Mouse (Mus musculus) limb, embryonic 14.5 days (tissue): ENCODE results near the gene Eme2. TPM values are rescaled to one million over a fixed set of nuclear protein-coding genes. Genes with fewer than 3 reads are reported as not detected.

Source experiments
- ATAC-seq: fragments of 200-750 bp; cut with Nextera tagmentation; 2 replicates; pipeline ENCODE4 v1.8.0; 2017; ENCODE audit warnings: low read depth, moderate number of reproducible peaks, moderate TSS enrichment; ENCODE audit not compliant: low FRiP score
- DNase-seq: peaks from one replicate; pipeline ENCODE4 v3.0.0-alpha.2; 2015; ENCODE audit warnings: low spot score
- H3K27ac ChIP-seq: fragments of 300-500 bp; sonication (generic); replicated peaks from 2 replicates; pipeline ENCODE4 v1.5.1; 2014; ENCODE audit warnings: low read depth, mild to moderate bottlenecking, low read length, moderate library complexity, mixed read lengths
- H3K27me3 ChIP-seq: fragments of 300-500 bp; sonication (generic); 2 replicates; pipeline ENCODE4 v1.6.1; 2014; ENCODE audit warnings: low read length, mixed read lengths; ENCODE audit not compliant: control insufficient read depth, insufficient read depth
- H3K36me3 ChIP-seq: fragments of 300-500 bp; sonication (generic); 2 replicates; pipeline ENCODE4 v1.6.1; 2014; ENCODE audit warnings: mild to moderate bottlenecking, low read length, moderate library complexity, mixed read lengths; ENCODE audit not compliant: control insufficient read depth, insufficient read depth
- H3K4me1 ChIP-seq: fragments of 300-500 bp; sonication (generic); 2 replicates; pipeline ENCODE4 v1.6.1; 2014; ENCODE audit warnings: antibody characterized with exemption, low read length, mixed read lengths; ENCODE audit not compliant: control insufficient read depth, insufficient read depth
- H3K4me2 ChIP-seq: fragments of 300-500 bp; sonication (generic); replicated peaks from 2 replicates; pipeline ENCODE4 v1.6.1; 2014; ENCODE audit warnings: low read depth, mild to moderate bottlenecking, low read length, moderate library complexity; ENCODE audit not compliant: severe bottlenecking
- H3K4me3 ChIP-seq: fragments of 300-500 bp; sonication (generic); replicated peaks from 2 replicates; pipeline ENCODE4 v1.5.1; 2014; ENCODE audit warnings: low read length
- H3K9ac ChIP-seq: fragments of 300-500 bp; sonication (generic); 2 replicates; pipeline ENCODE4 v1.6.1; 2014; ENCODE audit warnings: mild to moderate bottlenecking, low read depth, low read length, moderate library complexity; ENCODE audit not compliant: severe bottlenecking
- H3K9me3 ChIP-seq: fragments of 300-500 bp; sonication (generic); 2 replicates; pipeline ENCODE4 v1.6.1; 2016; ENCODE audit warnings: low read length; ENCODE audit not compliant: control insufficient read depth
- POLR2A ChIP-seq: fragments of 200-500 bp; IDR thresholded peaks from 2 replicates; pipeline ENCODE4 v1.8.0; 2012; ENCODE audit warnings: inconsistent platforms, mild to moderate bottlenecking, moderate library complexity, borderline replicate concordance; ENCODE audit not compliant: insufficient read depth, insufficient read length; ENCODE audit errors: extremely low read depth
- WGBS: fragments of 180-500 bp; shearing (Covaris S2); extraction: QIAGEN DNeasy Blood & Tissue Kit; methylation state at CpG from one replicate; pipeline ENCODE4 v1.1.7; 2014; 5-methylcytosine and 5-hydroxymethylcytosine counted together
- polyA plus RNA-seq, 2 experiments: library from polyadenylated mRNA; depleted of rRNA in 1 of 2; stranded (reverse) in 1 of 2; unstranded in 1 of 2; fragments of >200 nt; fragmentation: Nextera tagmentation in 1 of 2; extraction: Ambion mirVana in 1 of 2; gene quantifications; 2 replicates each; pipeline versions ENCODE4 v1.2.1 to v1.2.3; 2012 to 2014

The Eme2 gene
- polyA plus RNA-seq, 2 experiments: 28.7 to 39.1 TPM

DNA sequence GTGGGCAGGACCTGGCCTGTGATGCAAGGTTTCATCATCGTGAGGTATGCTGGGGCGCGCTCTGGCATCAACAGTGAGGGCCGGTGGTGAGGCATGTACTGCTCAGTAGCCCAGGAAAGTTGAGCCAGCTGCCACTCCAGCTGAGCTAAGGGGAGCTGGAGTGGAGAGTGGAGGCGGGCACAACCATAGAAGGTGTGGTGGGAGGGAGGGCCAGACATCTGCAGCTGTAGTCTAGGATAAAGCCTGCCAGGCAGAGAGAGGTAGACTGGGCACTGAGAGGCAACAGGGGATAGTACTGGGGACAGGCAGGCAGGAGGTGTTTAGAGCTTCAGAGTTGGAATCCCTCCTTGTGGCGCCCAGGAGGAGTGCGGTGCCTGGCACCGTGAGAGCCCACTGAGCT, 34.8 kb downstream of the Eme2 start:
- Histone ChIP-seq H3K4me2 (no peak overlapping the region), H3K4me3 (no peak overlapping the region), H3K9ac (no peak overlapping the region), H3K9me3 (no peaks in the 10 kb centered on the region), H3K36me3 (peaks cover 29% of the 10 kb centered on the region), H3K27me3 (no peaks in the 10 kb centered on the region), H3K4me1 (no peaks in the 10 kb centered on the region), H3K27ac (no peak overlapping the region)
- ATAC-seq: no peak
- no peak for TF ChIP-seq POLR2A
- no peak for DNase-seq
- WGBS: 90% methylated on average over 8 of the region's 8 CpGs

DNA sequence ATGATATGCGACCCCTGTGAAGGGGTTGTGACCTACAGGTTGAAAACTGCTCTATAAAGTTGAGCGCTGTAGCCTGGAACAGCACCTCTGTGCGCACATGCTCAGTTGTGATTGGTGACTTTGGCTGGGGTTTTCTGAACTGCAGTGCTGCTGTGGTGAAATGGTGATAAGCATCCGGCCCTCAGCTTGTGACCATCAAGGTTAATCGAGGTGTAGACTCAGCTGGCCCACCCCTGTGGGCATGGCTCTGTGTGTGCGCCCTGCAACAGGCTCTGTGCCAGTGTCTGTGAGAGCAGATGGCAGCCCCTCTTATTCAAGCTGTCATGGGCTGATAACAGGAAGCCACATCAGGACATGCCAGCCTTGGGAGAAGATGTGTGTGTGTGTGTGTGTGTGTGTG, 35.9 kb downstream of the Eme2 start:
- Histone ChIP-seq H3K36me3 (peaks cover 30% of the 10 kb centered on the region), H3K4me2 (no peak overlapping the region), H3K27me3 (no peaks in the 10 kb centered on the region), H3K4me3 (no peak overlapping the region), H3K27ac (no peak overlapping the region), H3K4me1 (no peaks in the 10 kb centered on the region), H3K9ac (no peak overlapping the region), H3K9me3 (no peaks in the 10 kb centered on the region)
- DNase-seq (no peak), ATAC-seq (no peak)
- WGBS: 89% methylated on average over 6 of the region's 6 CpGs
- no peak for TF ChIP-seq POLR2A

DNA sequence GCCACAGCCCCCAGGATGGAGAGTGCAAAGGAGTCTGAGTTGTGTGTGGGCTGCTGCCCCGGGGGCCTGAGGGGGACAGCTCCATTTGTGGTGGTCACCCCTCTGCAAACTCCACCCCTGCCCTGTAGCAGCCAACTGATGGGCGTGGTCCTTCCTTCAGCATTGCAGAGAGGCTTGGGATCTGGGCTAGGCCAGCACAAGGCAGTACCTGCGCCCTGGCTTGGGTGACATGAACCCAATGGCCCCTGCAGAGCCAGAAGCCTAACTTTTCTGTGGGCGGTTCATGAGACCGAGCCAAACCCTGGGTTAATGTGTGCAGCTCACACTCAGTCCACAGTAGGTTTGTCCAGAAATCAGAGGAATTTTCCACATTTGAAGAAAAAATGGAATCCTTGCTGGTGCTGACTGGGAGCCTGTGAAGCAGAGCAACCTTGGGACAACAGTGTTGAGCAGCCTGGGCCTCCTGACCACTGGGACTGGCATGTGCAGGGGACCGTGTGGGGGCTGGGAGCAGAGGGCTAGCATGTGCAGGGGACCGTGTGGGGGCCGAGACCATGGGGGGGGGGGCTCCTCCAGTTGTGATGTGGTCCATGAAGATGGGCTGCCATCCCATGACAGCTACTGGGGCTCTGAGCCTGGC, 36.9 kb downstream of the Eme2 start:
- H3K27me3 ChIP-seq: no peaks in the 10 kb centered on the region
- H3K4me3 ChIP-seq: no peak overlapping the region
- 90% methylated on average over 8 of the region's 8 CpGs for WGBS
- no peak overlapping the region for H3K27ac ChIP-seq
- no peak for ATAC-seq
- H3K4me1 ChIP-seq: no peaks in the 10 kb centered on the region
- H3K9me3 ChIP-seq: no peaks in the 10 kb centered on the region
- TF ChIP-seq POLR2A: no peak
- DNase-seq: no peak
- peaks cover 33% of the 10 kb centered on the region for H3K36me3 ChIP-seq
- H3K9ac ChIP-seq: no peak overlapping the region
- H3K4me2 ChIP-seq: no peak overlapping the region

DNA sequence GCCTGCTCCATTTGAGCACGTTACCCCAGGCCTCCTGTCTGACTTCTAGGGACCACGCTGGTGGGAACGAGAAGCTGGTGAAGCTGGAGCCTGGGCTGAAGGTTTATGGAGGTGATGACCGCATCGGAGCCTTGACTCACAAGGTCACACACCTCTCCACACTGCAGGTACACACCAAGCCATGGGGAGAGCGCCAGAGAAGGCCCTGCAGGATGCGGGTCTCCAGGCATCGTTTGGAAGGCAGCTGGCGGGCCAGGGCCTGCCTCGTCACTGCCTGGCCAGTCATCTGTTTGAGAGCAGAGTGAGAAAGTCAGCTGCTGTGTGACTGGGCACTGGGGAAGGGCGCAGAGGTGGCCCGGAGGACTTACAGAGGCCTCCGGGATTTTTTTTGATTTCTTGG, 38.3 kb downstream of the Eme2 start:
- 86% methylated on average over 13 of the region's 13 CpGs for WGBS
- no peak overlapping the region for H3K4me2 ChIP-seq
- no peak for TF ChIP-seq POLR2A
- H3K4me1 ChIP-seq: no peaks in the 10 kb centered on the region
- H3K9me3 ChIP-seq: no peaks in the 10 kb centered on the region
- no peaks in the 10 kb centered on the region for H3K27me3 ChIP-seq
- no peak overlapping the region for H3K27ac ChIP-seq
- H3K36me3 ChIP-seq: peaks cover 28% of the 10 kb centered on the region
- H3K9ac ChIP-seq: no peak overlapping the region
- ATAC-seq (no peak), DNase-seq (no peak)
- H3K4me3 ChIP-seq: no peak overlapping the region

DNA sequence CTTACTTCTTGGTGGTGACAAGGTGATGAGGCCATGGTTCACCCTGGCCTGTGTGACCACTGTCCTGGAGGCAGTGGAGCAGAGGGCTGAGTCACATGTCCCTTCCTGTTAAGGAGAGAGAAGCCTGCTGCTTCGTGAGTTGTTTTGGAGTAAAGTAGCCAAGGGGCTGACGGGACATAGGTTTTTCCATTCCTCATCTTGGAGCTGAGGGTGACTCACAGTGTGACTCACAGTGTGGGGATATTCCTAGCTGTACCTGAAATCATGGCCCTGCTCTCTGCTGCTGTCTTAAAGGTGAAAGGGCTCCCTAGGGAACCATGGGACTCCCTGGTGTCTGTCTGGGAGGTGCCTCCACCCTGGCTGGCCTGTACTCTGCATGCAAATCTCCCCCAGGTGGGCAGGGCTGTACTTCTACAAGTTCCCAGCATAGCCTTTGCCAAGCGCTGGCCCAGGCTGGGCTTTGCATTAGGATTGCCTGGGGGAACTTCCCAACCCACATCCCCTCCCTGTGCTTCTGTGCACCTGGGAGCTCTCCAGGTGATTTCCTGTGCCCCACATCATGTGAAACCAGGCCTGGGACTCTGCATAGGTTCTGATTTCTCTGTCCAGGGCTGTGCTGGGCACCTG, 38.9 kb downstream of the Eme2 start:
- no peak overlapping the region for H3K27ac ChIP-seq
- 75% methylated on average over 3 of the region's 3 CpGs for whole genome bisulfite sequencing

More for the DNA sequence above, 38.9 kb downstream of the Eme2 start:
- H3K36me3 ChIP-seq: peaks cover 22% of the 10 kb centered on the region
- no peak overlapping the region for H3K4me3 ChIP-seq
- TF ChIP-seq POLR2A: no peak
- H3K9ac ChIP-seq: no peak overlapping the region
- no peak overlapping the region for H3K4me2 ChIP-seq
- DNase-seq (no peak), ATAC-seq (no peak)
- H3K27me3 ChIP-seq: no peaks in the 10 kb centered on the region
- H3K9me3 ChIP-seq: no peaks in the 10 kb centered on the region
- peaks cover 4% of the 10 kb centered on the region for H3K4me1 ChIP-seq
